Mouse (Mus musculus) stomach, embryonic 14.5 days (tissue): Measurements from ENCODE around the gene Got1. TPM values are rescaled to one million over a fixed set of nuclear protein-coding genes. Genes with fewer than 3 reads are reported as not detected.
"Not testable (repeated sequence)": the region's sequence is repeated elsewhere in the genome, so short reads cannot be mapped to it uniquely, and the experiment has no call there.

Experiments used
- ATAC-seq: fragments of 200-750 bp; cut with Nextera tagmentation; 2 replicates; pipeline ENCODE4 v1.8.0; 2017; ENCODE audit warnings: low read depth, moderate TSS enrichment; ENCODE audit not compliant: insufficient number of reproducible peaks, insufficient read depth, low FRiP score
- H3K27ac ChIP-seq: fragments of 300-500 bp; sonication (generic); 2 replicates; pipeline ENCODE4 v1.5.1; 2014; ENCODE audit warnings: mild to moderate bottlenecking, low read length, moderate library complexity, mixed read lengths
- H3K27me3 ChIP-seq: fragments of 300-500 bp; sonication (generic); 2 replicates; pipeline ENCODE4 v1.6.1; 2014; ENCODE audit warnings: low read length, control low read depth, mixed read lengths; ENCODE audit not compliant: control insufficient read depth, insufficient read depth
- H3K36me3 ChIP-seq: fragments of 300-500 bp; sonication (generic); 2 replicates; pipeline ENCODE4 v1.6.1; 2014; ENCODE audit warnings: mild to moderate bottlenecking, control low read depth, low read length, moderate library complexity, mixed read lengths; ENCODE audit not compliant: control insufficient read depth, insufficient read depth
- H3K4me1 ChIP-seq: fragments of 300-500 bp; sonication (generic); 2 replicates; pipeline ENCODE4 v1.6.1; 2014; ENCODE audit warnings: low read length, control low read depth, mixed read lengths; ENCODE audit not compliant: control insufficient read depth, insufficient read depth
- H3K4me2 ChIP-seq: fragments of 300-500 bp; sonication (generic); replicated peaks from 2 replicates; pipeline ENCODE4 v1.6.1; 2014; ENCODE audit warnings: low read depth, low read length, control low read depth
- H3K4me3 ChIP-seq: fragments of 300-500 bp; sonication (generic); 2 replicates; pipeline ENCODE4 v1.5.1; 2014; ENCODE audit warnings: low read depth, low read length, control low read depth
- H3K9ac ChIP-seq: fragments of 300-500 bp; sonication (generic); replicated peaks from 2 replicates; pipeline ENCODE4 v1.6.1; 2014; ENCODE audit warnings: low read depth, mild to moderate bottlenecking, control low read depth, low read length, moderate library complexity, mixed read lengths
- H3K9me3 ChIP-seq: fragments of 300-500 bp; sonication (generic); 2 replicates; pipeline ENCODE4 v1.6.1; 2016; ENCODE audit warnings: low read depth, low read length, control low read depth; ENCODE audit not compliant: control insufficient read depth
- WGBS: fragments of 180-500 bp; shearing (Covaris S2); extraction: QIAGEN DNeasy Blood & Tissue Kit; methylation state at CpG from one replicate; pipeline ENCODE4 v1.1.7; 2014; 5-methylcytosine and 5-hydroxymethylcytosine counted together
- polyA plus RNA-seq: library from polyadenylated mRNA; unstranded; fragments of >200 nt; fragmentation: Nextera tagmentation; extraction: Ambion mirVana; gene quantifications from 2 replicates; pipeline ENCODE4 v1.2.1, GENCODE M21; 2014

The Got1 gene
- polyA plus RNA-seq, 1 experiment from 2014 or later, result 21.6 TPM

DNA sequence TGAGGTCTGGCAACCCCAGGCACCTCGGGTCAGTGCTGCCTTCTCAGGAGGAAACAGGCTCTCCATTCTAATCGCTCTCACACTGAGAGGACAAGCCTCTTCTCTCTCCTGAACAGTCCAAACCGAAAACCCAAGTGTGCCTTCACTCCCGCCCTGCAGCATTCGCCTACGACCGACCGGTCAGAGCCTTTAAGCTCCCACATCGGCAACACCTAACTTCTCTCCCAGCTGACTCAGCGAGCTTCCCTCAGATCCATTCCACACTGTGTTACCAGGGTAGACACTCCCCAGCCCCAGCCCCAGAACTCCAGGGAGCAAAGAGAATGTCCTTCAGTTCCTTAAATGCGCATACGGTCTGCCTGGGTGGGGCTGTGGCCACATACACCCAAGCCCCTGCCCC lies 19.0 kb downstream of the Got1 start:
- peaks cover 11% of the 10 kb centered on the region for H3K36me3 ChIP-seq
- H3K9me3 ChIP-seq, result no peaks in the 10 kb centered on the region
- H3K4me2 ChIP-seq, result no peak overlapping the region
- no peak for ATAC-seq
- H3K27ac ChIP-seq, result no peak overlapping the region
- H3K27me3 ChIP-seq, result no peaks in the 10 kb centered on the region
- H3K9ac ChIP-seq, result no peak overlapping the region
- no peak overlapping the region for H3K4me3 ChIP-seq
- no peaks in the 10 kb centered on the region for H3K4me1 ChIP-seq
- 93% methylated on average over 12 of the region's 12 CpGs for WGBS

DNA sequence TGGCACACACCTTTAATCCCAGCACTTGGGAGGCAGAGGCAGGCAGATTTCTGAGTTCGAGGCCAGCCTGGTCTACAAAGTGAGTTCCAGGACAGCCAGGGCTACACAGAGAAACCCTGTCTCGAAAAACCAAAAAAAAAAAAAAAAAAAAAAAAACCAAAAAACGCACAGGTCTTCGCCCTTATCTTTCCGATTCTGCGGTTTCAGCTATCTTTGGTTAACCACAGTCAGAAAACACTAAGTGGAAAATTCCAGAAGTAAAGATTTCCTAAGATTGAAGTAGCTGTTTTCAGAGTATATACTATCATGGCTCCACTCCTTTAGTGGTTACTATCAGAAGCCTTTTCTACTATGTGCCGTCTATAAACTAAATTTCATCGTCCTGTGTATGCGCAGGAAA lies 20.8 kb downstream of the Got1 start:
- not testable (repeated sequence) for H3K27me3 ChIP-seq, H3K4me2 ChIP-seq, ATAC-seq, H3K4me1 ChIP-seq, H3K4me3 ChIP-seq, H3K9ac ChIP-seq, H3K27ac ChIP-seq, H3K9me3 ChIP-seq
- 95% methylated on average over 8 of the region's 9 CpGs for WGBS
- H3K36me3 ChIP-seq, result peaks cover 11% of the 10 kb centered on the region

DNA sequence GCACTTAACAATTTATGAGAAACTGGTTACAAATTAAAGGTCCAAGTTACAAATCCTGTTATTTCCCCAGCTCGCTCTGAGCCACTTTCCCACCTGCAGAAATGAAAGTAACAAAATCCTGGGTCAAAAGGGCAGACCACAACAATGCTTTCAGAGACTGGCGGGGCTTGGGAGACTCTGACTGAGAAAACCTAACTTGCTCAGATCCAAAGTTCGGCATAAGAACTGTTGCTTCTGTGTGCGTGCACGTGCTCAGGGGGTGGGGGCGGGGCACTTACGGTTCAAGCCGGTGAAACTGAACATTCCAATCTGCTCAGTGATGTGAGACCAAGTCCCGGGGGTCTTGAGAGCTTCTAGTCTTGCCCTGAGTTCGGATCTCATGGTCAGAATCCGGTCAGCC lies 21.8 kb downstream of the Got1 start:
- Histone ChIP-seq H3K36me3 (peaks cover 11% of the 10 kb centered on the region), H3K27ac (no peak overlapping the region), H3K9ac (no peak overlapping the region), H3K4me1 (no peaks in the 10 kb centered on the region), H3K9me3 (no peaks in the 10 kb centered on the region), H3K27me3 (no peaks in the 10 kb centered on the region), H3K4me2 (no peak overlapping the region), H3K4me3 (no peak overlapping the region)
- WGBS, result 82% methylated on average over 11 of the region's 11 CpGs
- ATAC-seq, result no peak

DNA sequence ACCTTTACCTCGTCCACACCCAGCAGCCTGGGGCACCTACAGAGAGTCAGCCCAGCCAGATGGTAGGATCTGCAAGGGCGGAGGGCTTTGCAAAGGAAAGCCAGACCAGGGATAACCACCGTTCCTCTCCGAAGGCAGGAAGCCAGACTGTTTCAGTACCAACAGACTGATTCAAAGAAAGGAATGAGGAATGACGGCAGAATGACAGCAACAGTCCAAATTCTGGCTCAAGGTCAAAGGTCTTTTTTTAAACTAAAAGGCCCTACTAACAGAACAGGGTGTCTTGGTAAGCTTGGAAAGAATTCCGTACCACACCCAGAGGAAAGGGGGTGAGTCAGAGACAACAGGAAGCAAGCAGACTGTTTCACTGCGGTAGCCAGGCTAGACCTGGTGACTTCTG lies 25.5 kb downstream of the Got1 start:
- Histone ChIP-seq H3K27ac (no peak overlapping the region), H3K4me2 (no peak overlapping the region), H3K27me3 (no peaks in the 10 kb centered on the region), H3K36me3 (peaks cover 11% of the 10 kb centered on the region), H3K4me3 (no peak overlapping the region), H3K9me3 (no peaks in the 10 kb centered on the region), H3K9ac (no peak overlapping the region), H3K4me1 (no peaks in the 10 kb centered on the region)
- WGBS, result 87% methylated on average over 7 of the region's 7 CpGs
- ATAC-seq, result no peak

DNA sequence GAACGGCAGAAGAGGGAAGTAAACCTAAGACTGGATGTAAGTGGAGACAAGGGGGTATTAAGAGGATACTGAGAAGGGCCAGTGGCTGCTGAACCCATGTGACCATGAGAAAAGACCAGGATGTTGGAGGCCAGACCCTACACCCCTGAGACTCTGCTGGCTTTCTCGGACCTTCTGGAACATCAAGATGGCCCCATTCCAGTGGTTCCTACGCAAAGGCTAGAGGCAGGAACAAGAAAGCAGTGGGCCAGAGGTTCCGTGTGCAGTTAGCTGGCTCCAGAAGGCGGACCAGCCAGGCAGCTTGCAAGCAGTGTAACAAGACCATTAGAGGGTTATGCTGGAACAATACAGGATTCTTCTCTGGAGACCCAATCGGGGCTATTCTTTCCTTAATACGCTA lies 27.0 kb downstream of the Got1 start:
- no peak overlapping the region for H3K4me2 ChIP-seq
- H3K4me3 ChIP-seq, result no peak overlapping the region
- WGBS, result 85% methylated on average over 7 of the region's 7 CpGs
- no peak for ATAC-seq
- H3K36me3 ChIP-seq, result peaks cover 4% of the 10 kb centered on the region
- no peaks in the 10 kb centered on the region for H3K4me1 ChIP-seq
- H3K27ac ChIP-seq, result no peak overlapping the region
- no peak overlapping the region for H3K9ac ChIP-seq
- H3K27me3 ChIP-seq, result no peaks in the 10 kb centered on the region
- no peaks in the 10 kb centered on the region for H3K9me3 ChIP-seq

DNA sequence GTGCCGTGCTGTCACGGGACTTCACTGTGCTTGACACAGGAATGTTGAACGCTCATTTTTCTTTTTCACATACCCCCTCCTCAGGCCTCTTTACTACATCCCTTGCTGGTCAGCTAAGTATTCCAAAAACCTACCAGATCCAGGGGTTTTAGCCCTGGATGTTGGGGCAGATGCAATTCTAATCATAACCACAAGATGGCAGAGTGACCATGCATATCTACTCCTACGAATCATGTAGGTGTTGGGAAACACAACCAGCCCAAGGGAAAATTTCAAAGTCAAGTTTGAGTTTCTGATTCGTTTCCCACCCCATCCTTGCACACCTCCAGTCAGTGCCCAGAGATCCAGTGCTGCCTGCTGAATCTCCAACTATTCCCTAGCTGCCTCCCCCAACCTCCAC lies 28.6 kb downstream of the Got1 start:
- no peak overlapping the region for H3K9ac ChIP-seq

DNA sequence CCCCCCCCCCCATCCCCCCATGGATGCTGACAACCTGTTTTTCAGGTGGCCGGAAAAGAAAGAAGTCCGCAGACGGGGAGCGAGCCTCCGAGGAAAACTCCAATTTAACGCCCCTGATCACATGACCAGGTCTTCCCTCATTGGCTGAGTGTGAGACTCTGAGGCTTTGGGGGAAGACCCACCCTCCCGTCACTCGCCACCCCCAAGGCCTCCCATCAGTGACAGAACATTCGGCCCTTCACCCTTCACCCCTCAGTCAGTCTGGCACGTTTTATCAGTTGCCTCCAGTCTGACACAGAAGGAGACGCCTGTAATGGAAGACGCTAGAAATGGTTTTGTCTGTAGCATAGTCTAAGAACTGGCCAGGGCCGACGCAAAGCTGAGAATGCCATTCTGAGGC lies 29.5 kb downstream of the Got1 start:
- Histone ChIP-seq H3K36me3 (no peaks in the 10 kb centered on the region), H3K27ac (no peak overlapping the region), H3K9me3 (no peaks in the 10 kb centered on the region), H3K4me3 (peak overlapping the region; percentile 11; the same call in 1 of the 2 replicates), H3K27me3 (no peaks in the 10 kb centered on the region), H3K4me1 (no peaks in the 10 kb centered on the region), H3K9ac (no peak overlapping the region), H3K4me2 (peak overlapping the region; percentile 37)
- WGBS, result 15% methylated on average over 14 of the region's 14 CpGs
- ATAC-seq, result no peak

More for the DNA sequence above, 28.6 kb downstream of the Got1 start:
- H3K9me3 ChIP-seq, result no peaks in the 10 kb centered on the region
- peaks cover under 1% of the 10 kb centered on the region for H3K36me3 ChIP-seq
- H3K4me2 ChIP-seq, result no peak overlapping the region
- H3K4me3 ChIP-seq, result no peak overlapping the region
- 15% methylated on average over 5 of the region's 5 CpGs for WGBS
- H3K27me3 ChIP-seq, result no peaks in the 10 kb centered on the region
- no peak for ATAC-seq
- H3K27ac ChIP-seq, result no peak overlapping the region
- no peaks in the 10 kb centered on the region for H3K4me1 ChIP-seq

DNA sequence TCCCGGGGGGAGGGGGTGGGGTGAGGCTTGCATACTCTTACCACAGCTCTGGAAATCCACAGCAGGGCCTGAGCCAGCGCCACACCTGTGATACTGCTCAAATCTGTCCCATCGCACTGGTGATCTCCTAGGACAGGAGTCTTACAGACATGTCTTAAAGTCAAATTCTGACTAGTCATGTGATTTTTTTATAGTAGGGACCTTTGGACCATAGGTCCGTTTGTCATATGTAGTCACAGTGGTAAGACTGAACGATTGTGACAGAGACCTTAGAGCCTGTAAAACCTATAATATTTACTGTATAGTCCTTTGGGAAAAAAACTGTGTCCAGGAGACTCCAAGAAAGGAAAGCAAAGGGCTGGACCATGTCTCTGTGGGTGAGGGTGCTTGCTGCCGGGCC lies 30.5 kb downstream of the Got1 start:
- WGBS, result 76% methylated on average over 6 of the region's 6 CpGs
- Histone ChIP-seq H3K9ac (no peak overlapping the region), H3K27me3 (no peaks in the 10 kb centered on the region), H3K36me3 (no peaks in the 10 kb centered on the region), H3K4me2 (no peak overlapping the region), H3K27ac (no peak overlapping the region), H3K4me3 (no peak overlapping the region), H3K4me1 (no peaks in the 10 kb centered on the region), H3K9me3 (no peaks in the 10 kb centered on the region)
- no peak for ATAC-seq

DNA sequence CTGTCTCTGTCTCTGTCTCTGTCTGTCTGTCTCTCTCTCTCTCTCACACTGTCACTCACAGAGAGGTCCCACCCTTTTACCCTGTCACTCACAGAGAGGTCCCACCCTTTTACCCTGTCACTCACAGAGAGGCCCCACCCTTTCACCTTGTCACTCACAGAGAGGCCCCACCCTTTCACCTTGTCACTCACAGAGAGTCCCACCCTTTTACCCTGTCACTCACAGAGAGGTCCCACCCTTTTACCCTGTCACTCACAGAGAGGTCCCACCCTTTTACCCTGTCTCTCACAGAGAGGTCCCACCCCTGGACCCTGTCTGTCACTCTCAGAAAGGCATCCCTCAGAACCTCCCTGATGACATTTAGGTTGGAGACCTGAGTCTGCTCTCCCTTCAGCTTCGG lies 31.1 kb downstream of the Got1 start:
- H3K4me2 ChIP-seq, H3K4me3 ChIP-seq, H3K36me3 ChIP-seq, H3K27me3 ChIP-seq, ATAC-seq, H3K4me1 ChIP-seq, H3K27ac ChIP-seq, H3K9me3 ChIP-seq, H3K9ac ChIP-seq: not testable (repeated sequence)
- 74% methylated on average over 1 of the region's 1 CpGs for WGBS
